Mouse (Mus musculus) kidney, postnatal 4 days (tissue): ENCODE data around the gene Lgmn.

ENCODE experiments used
- DNase-seq, 2 experiments: peaks; one replicate each; pipeline ENCODE4 v3.0.0; 2021; ENCODE audit warnings: mixed read lengths in 2 of 2

Gene Lgmn

GRCm38 (mm10) chr12:102432238-102432637 is 7.4 kb downstream of the Lgmn start:
- DNase-seq, result no peak

- DNase-seq, result no peak
These were observed 9.4 kb downstream of the Lgmn start for GRCm38 (mm10) chr12:102430228-102430627.

GRCm38 (mm10) chr12:102429656-102430055 is 10.0 kb downstream of the Lgmn start:
- no peak for DNase-seq

GRCm38 (mm10) chr12:102426285-102426684 is 13.3 kb downstream of the Lgmn start:
- no peak for DNase-seq

GRCm38 (mm10) chr12:102425048-102425578 is 14.5 kb downstream of the Lgmn start:
- no peak for DNase-seq

- DNase-seq, result no peak
These were observed 15.2 kb downstream of the Lgmn start for GRCm38 (mm10) chr12:102424456-102424855.

- DNase-seq, result no peak
These were observed 16.0 kb downstream of the Lgmn start for GRCm38 (mm10) chr12:102423625-102424024.

GRCm38 (mm10) chr12:102422623-102423320 is 16.8 kb downstream of the Lgmn start:
- peak in 1 of 2 experiments; percentile 19 for DNase-seq

- DNase-seq, result peak; percentile 26 to 52
These were observed 17.5 kb downstream of the Lgmn start for GRCm38 (mm10) chr12:102422065-102422464.

GRCm38 (mm10) chr12:102420168-102420890 is 19.3 kb downstream of the Lgmn start:
- peak in 1 of 2 experiments; percentile 28 for DNase-seq

- DNase-seq, result peak in 1 of 2 experiments; percentile 22
These were observed 20.1 kb downstream of the Lgmn start for GRCm38 (mm10) chr12:102419544-102419943.

GRCm38 (mm10) chr12:102417701-102418100 is 21.9 kb downstream of the Lgmn start:
- DNase-seq, result no peak

GRCm38 (mm10) chr12:102416955-102417510 is 22.6 kb downstream of the Lgmn start:
- peak; percentile 13 to 30 for DNase-seq

GRCm38 (mm10) chr12:102416391-102416837 is 23.2 kb downstream of the Lgmn start:
- DNase-seq, result peak; percentile 42 to 61

GRCm38 (mm10) chr12:102414686-102415085 is 24.9 kb downstream of the Lgmn start:
- no peak for DNase-seq

- no peak for DNase-seq
These were observed 26.4 kb downstream of the Lgmn start for GRCm38 (mm10) chr12:102413171-102413570.

- no peak for DNase-seq
These were observed 41.0 kb downstream of the Lgmn start for GRCm38 (mm10) chr12:102398588-102398987.

GRCm38 (mm10) chr12:102395998-102396991 is 43.3 kb downstream of the Lgmn start:
- DNase-seq, result peak; percentile 42 to 56

GRCm38 (mm10) chr12:102395537-102395936 is 44.1 kb downstream of the Lgmn start:
- no peak for DNase-seq

GRCm38 (mm10) chr12:102394496-102394895 is 45.1 kb downstream of the Lgmn start:
- DNase-seq, result peak; percentile 32 to 60

GRCm38 (mm10) chr12:102391982-102392381 is 47.6 kb downstream of the Lgmn start:
- DNase-seq, result peak; percentile 44 to 64

GRCm38 (mm10) chr12:102391109-102391508 is 48.5 kb downstream of the Lgmn start:
- DNase-seq, result no peak
